Mouse (Mus musculus) cerebellum, adult 9-11 months (tissue): ENCODE results near the gene Olfr1316.

Experiments used
- DNase-seq: peaks from one replicate; pipeline ENCODE4 v3.0.0; 2022

Gene Olfr1316

DNA sequence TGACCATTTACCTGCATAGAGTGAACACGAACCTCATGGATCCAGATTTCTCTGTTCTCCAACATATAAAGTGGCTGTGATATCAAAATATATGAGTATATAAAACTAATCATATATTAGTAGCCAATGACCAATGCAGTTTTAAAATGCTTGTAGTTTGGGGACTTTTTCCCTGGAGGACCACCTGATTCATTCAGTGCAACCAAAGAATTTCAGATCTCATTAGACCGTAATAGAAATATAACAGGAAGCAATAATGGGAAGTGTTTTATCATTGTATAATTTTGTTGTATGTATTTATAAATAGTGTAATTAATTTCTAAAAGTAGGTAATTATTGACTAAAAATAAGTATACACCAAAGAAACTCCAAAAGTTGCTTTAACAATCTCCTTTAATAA is at the start of gene Olfr1316:
TSS of gene Olfr1316 (minus strand) at position 101 of the 400 bp plus-strand sequence.
- no peak for DNase-seq

DNA sequence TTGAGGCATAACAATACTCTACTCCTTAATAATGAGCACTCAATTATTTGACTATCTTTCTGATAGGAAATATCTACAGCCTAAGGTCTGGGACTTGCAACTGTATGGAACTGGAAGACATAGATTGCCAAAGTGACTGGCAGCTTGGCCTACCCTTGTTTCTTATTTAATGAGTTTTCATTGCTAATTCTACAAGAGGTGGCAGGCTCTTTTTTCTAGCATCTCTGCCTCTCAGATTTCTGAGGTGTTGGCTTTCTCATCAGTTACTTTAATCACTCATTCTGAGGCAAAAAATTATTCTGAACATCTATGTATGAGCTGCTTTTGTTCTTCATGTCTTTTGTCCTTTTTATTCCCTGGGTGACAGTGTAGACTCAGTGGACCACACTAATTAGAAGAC is 19.1 kb upstream of the Olfr1316 start, which contains the start of gene Olfr1318:
TSS of gene Olfr1318 (plus strand) at position 301 of the 400 bp plus-strand sequence.
- DNase-seq: no peak

DNA sequence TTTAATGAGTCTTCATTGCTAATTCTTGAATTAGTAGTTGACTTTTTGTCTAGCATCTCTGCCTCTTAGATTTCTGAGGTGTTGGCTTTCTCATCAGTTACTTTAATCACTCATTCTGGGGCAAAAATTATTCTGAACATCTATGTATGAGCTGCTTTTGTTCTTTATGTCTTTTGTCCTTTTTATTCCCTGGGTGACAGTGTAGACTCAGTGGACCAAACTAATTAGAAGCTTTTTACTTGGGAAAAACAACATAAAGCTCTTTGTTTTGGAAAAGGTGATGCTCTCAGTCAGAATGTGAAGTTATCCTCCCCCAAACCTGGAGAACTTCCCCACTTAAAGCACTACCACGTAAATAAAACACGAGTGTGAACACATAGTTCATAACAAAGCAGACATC is 5.3 kb upstream of the Olfr1316 start, which contains the start of gene Olfr1317:
TSS of gene Olfr1317 (plus strand) at position 301 of the 400 bp plus-strand sequence.
- no peak for DNase-seq

DNA sequence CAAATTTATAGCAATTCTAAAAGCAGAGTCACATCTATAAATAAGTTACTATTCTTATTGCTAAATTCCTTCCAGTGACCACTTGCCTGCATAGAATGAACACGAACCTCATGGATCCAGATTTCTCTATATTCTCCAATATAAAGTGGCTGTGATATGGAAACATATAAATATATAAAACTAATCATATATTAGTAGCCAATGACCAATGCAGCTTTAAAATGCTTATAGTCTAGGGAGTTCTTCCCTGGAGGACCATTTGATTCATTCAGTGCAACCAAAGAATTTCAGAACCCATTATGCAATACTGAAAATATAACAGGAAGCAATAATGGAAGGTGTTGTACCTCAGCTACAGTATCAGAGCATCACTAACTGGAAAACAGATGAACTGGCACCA is 19.4 kb downstream of the Olfr1316 start, which contains the start of gene Olfr1315-ps1:
TSS of gene Olfr1315-ps1 (minus strand) at position 101 of the 400 bp plus-strand sequence.
- no peak for DNase-seq

DNA sequence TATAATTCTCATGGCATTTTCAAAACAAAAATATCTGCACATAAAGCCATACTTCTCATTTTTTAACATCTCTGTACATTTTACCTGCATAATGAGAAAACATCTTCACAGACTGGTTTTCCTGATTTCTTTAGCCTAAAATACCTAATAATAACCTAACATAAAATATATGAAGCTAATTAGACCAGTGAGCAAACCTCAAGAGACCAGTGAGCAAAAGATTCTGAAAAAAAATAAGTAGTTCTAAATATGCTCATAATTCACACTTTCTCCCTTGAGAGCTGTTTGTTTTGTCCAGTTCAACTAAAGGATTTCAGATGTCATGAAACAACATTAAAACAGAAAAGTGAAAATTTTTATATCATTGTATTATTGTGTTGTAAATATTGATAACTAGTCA is 38.1 kb downstream of the Olfr1316 start, which contains the start of gene Olfr1314:
TSS of gene Olfr1314 (minus strand) at position 101 of the 400 bp plus-strand sequence.
- no peak for DNase-seq

DNA sequence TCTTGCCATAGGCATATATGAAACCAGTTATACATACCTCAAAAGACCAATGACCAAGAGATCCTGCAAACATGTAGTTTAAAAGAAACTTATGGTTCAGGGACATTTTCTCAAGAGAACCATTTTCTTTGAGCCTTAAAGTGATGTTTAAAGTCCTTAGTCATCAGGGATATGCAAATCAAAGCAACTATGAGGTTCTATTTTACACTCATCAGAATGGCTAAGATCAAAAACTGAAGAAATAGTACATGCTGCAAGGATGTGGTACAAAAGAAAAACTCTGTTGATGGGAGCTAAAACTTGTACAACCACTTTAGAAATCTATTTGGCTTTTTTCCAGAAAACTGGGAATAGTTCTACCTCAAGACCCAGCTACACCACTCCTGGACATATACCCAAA is 57.0 kb downstream of the Olfr1316 start, which contains the start of gene Olfr1313:
TSS of gene Olfr1313 (minus strand) at position 101 of the 400 bp plus-strand sequence.
- no peak for DNase-seq
